Mouse (Mus musculus): ENCODE measurements at regions not wholly inside any gene's neighbourhood (a gene's known extent, or its start where the extent isn't known, plus 50 kb on each side); places are given as distances from the start of the nearest gene placed in this dataset.
"Not testable (repeated sequence)": the region's sequence is repeated elsewhere in the genome, so short reads cannot be mapped to it uniquely, and the experiment has no call there.

GRCm38 (mm10) chr16:51169294-51169693 lies 578.3 kb upstream of the Ccdc54 start:
- no peak for DNase-seq

DNA sequence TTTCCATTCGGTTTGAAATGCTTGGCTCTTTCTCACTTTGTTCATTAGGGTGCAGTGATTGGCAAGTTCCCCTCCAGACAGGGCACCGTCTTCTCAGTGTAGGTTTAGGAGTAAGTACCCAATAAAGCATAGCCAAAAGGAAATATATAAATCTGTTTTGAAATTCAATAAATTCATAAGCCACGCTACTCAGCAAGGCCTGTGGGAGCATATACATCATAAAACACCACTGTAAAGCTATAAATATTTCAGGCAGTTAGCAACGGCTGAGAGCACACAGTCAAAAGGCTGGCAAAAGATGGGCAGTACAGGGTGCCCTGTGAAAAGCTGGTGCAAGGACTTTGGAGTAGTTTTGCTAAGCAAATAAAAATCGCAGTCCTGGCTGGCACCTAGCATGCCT lies 569.8 kb upstream of the Ccdc54 start:
- no peak for DNase-seq

DNA sequence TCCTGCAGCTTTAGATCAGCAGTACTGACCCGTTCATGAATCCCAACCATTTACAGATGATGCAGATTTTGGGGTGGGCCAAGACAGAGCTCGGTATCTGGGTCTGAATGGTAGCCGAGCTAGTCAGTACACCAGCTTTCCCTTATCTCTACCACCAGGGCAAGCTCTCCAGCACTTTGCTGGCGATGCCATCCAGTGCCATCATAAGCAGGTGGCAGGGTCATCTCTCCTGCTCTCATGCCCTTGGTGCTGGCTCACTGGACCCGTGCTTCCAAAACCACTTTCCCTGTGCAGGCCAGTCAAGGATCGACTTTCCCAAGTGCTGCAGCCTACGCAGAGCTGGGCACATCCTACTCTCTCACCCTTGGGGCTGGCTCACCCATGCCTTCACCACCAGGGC lies 547.6 kb upstream of the Ccdc54 start:
- DNase-seq, result no peak

- DNase-seq, result no peak
These were observed 528.9 kb upstream of the Ccdc54 start for GRCm38 (mm10) chr16:51119835-51120234.

- DNase-seq, result no peak
These were observed 527.4 kb upstream of the Ccdc54 start for GRCm38 (mm10) chr16:51118365-51118764.

- no peak for DNase-seq
These were observed 526.9 kb upstream of the Ccdc54 start for GRCm38 (mm10) chr16:51117836-51118235.

- no peak for DNase-seq
These were observed 518.9 kb upstream of the Ccdc54 start for GRCm38 (mm10) chr16:51109864-51110263.

DNA sequence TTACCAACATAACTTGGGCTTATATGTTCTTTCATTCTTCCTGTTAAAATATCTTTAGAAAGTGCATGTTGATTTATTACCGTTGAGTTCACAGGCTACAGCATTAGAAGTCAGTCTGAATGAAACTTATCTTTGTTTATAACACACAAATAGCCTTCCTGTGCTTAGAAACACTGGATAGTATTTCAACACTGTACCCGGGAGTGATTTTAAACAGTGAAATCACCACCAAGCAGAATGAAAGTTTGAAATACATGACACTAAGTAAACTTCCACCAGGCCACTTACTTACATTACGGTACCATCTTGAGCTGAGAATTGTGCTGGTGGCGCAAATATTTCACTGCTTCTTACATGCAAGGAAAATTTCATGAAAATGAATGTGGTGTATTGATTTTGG lies 516.5 kb upstream of the Ccdc54 start:
- DNase-seq, result no peak

GRCm38 (mm10) chr16:51086556-51086955 lies 495.6 kb upstream of the Ccdc54 start:
- no peak for DNase-seq

DNA sequence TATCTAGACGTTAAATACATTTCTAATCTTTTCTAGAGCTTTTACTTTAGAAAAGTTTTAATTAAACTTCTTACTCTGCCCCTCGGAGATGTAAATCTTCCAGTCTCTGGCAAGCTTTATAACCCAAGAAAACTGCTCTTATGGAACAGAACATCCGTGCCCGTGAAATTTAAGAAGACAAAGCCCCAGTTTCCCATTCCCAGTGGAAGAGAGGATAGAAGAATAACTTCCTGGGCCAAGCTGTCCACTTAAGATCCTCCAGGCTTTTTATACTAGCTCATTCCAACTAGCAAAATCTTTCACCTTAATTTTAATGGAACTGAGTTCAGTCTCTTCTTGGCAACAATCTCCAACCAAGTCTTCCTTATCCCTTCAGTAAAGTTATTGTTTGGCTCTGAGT lies 489.2 kb upstream of the Ccdc54 start:
- no peak for DNase-seq

- peak; percentile 27 for DNase-seq
These were observed 457.7 kb upstream of the Ccdc54 start for GRCm38 (mm10) chr16:51048650-51049049.

GRCm38 (mm10) chr16:51048169-51048568 lies 457.2 kb upstream of the Ccdc54 start:
- no peak for DNase-seq

GRCm38 (mm10) chr16:51041311-51041710 lies 450.4 kb upstream of the Ccdc54 start:
- DNase-seq, result no peak

DNA sequence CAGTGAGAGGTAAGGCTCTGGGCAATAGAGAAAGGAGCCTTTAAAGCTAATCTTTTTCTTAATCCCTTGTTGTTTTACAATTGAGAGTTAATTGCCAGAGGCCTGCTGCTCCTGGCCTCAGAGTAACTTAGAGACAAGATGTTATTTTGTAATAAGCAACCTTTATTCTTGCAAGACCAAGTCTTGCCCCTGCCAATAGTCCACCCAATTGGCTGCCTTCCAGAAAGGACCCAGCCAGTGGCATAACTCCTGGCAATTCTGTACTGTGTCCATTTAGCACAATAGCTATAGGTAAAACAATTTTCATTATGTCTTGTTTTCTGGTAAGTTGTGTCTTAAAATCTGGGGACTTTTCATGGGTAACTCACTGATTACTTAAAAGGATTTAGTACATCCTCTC lies 411.9 kb upstream of the Ccdc54 start:
- DNase-seq, result no peak

GRCm38 (mm10) chr16:50964395-50964794 lies 373.4 kb upstream of the Ccdc54 start:
- no peak for DNase-seq

- no peak for DNase-seq
These were observed 353.1 kb upstream of the Ccdc54 start for GRCm38 (mm10) chr16:50944091-50944490.

- not testable (repeated sequence) for DNase-seq
These were observed 352.6 kb upstream of the Ccdc54 start for GRCm38 (mm10) chr16:50943581-50943980.

GRCm38 (mm10) chr16:50942291-50942690 lies 351.3 kb upstream of the Ccdc54 start:
- DNase-seq, result no peak

DNA sequence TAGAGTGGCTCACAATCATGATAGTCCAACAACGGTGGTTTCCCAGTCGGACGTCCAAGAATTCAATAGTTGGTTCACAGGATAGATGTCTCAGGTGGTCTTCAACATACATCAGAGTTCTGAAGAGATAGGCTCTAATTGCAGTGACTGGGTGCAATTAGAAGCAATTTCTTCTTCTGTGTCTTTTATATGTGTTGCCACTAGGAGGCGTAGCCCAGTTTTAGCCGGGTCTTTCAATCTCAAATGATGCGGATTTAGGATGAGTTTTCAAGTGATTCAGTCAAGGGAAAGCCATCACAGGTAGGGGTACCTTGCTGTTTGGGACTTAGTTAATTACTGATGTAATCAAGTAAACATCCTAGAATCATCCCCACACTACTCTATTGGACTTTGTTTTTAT lies 348.4 kb upstream of the Ccdc54 start:
- no peak for DNase-seq

DNA sequence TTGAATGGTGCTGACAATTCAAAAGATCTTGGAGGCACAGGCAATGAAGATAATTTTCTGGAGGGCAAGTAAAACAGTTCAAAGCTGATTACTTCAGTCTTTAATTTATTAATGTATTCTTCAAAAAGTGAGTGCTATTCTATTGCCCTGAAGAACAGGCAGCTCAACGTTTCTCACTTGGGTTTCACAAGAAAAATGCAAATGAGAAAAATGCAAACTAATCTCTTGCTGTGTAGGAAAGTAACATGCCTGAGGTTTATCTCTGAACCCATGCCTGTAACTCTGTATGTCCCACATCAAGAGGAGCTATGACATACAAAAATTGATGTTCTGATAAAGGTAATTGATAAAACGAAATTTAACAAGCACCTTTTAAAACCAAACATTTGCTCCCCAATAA lies 316.8 kb upstream of the Ccdc54 start:
- DNase-seq, result no peak

GRCm38 (mm10) chr16:50899151-50899550 lies 308.2 kb upstream of the Ccdc54 start:
- no peak for DNase-seq

DNA sequence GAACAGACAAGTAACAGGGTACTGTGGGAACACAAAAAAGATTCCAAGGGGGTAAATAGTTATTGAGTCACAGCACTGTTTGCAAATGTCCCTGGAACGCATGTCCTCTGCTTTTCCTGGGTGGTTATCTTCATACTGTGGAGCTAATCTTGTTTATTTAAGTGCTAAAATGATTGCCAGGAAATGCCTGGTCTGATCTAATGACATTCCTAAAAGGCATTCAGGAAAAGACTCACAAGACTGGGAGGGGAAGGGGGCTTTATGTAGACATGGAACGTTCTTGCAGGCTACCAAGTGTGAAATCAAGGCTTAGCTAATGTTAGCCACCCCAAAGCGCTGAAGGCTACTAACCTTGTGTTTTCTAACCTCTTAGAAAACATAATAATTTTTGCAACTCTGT lies 287.0 kb upstream of the Ccdc54 start:
- peak; percentile 7 for DNase-seq

- no peak for DNase-seq
These were observed 280.4 kb upstream of the Ccdc54 start for GRCm38 (mm10) chr16:50871318-50871717.

- peak; percentile 14 for DNase-seq
These were observed 272.6 kb upstream of the Ccdc54 start for GRCm38 (mm10) chr16:50863565-50863964.

GRCm38 (mm10) chr16:50859513-50859912 lies 268.6 kb upstream of the Ccdc54 start:
- no peak for DNase-seq

DNA sequence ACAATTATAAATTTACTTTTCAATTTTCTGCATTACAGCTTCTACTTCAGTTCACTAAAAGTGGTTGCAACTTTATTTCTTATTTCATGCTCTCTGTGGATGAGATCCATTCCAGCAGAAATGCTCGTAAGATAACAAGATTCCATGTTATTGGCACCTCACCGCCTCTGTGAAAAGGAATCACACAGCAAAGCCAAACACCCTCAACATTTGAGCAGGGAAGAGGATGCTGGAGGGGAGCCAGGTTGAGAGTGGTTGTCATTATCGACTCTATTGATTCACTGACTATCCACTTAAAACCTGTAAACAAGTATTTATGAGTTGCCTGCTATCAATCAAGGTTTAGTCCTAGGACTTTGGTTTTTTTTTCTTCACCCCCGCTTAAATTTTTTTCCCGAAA lies 261.1 kb upstream of the Ccdc54 start:
- no peak for DNase-seq
